Mouse (Mus musculus): ENCODE results near the gene Nfam1. TPM values are rescaled to one million over a fixed set of nuclear protein-coding genes. Genes with fewer than 3 reads are reported as not detected.

The Nfam1 gene
- polyA plus RNA-seq, 1 experiment from 2014 or later, result 2.2 TPM

- Histone ChIP-seq H3K27ac (peak overlapping the region; percentile 31; the same call in 1 of the 2 replicates), H3K4me3 (replicated peaks; ENCODE audit: low read depth, low read length) (no peak overlapping the region), H3K4me1 (replicated peaks; ENCODE audit: insufficient read depth, low read length) (peaks cover 17% of the 10 kb centered on the region), H3K36me3 (ENCODE audit: insufficient read depth, low read length) (no peaks in the 10 kb centered on the region), H3K9me3 (replicated peaks; ENCODE audit: low read length) (no peaks in the 10 kb centered on the region), H3K27me3 (ENCODE audit: insufficient read depth, low read length) (no peaks in the 10 kb centered on the region), H3K9ac (ENCODE audit: low read depth, low read length) (0 out of 2 replicates have a peak overlapping the region, but pooled peaks have one; percentile 35), H3K4me2 (ENCODE audit: low read length) (peak overlapping the region; percentile 48)
- no peak for TF ChIP-seq CTCF (IDR thresholded peaks at IDR 0.05; ENCODE audit: low read depth)
- DNase-seq (ENCODE audit: low spot score) (peak; percentile 78), ATAC-seq (replicated peaks; ENCODE audit: low FRiP score, low read depth) (peak; percentile 54)
- WGBS, result 1% methylated on average over 22 of the region's 22 CpGs
Observed at GRCm38 (mm10) chr15:82968449-82968848, 64.7 kb downstream of the Nfam1 start.

GRCm38 (mm10) chr15:82967947-82968346 is 65.2 kb downstream of the Nfam1 start:
- TF ChIP-seq CTCF (IDR thresholded peaks at IDR 0.05; ENCODE audit: low read depth), result no peak
- no peaks in the 10 kb centered on the region for H3K9me3 ChIP-seq (replicated peaks; ENCODE audit: low read length)
- no peak overlapping the region for H3K4me3 ChIP-seq (replicated peaks; ENCODE audit: low read depth, low read length)
- H3K27ac ChIP-seq, result no peak overlapping the region
- WGBS, result 4% methylated on average over 6 of the region's 6 CpGs
- H3K4me1 ChIP-seq (replicated peaks; ENCODE audit: insufficient read depth, low read length), result peaks cover 20% of the 10 kb centered on the region
- no peaks in the 10 kb centered on the region for H3K27me3 ChIP-seq (ENCODE audit: insufficient read depth, low read length)
- peak overlapping the region; percentile 48 for H3K4me2 ChIP-seq (ENCODE audit: low read length)
- no peaks in the 10 kb centered on the region for H3K36me3 ChIP-seq (ENCODE audit: insufficient read depth, low read length)
- ATAC-seq (replicated peaks; ENCODE audit: low FRiP score, low read depth) (peak; percentile 19; the same call in 1 of the 2 replicates), DNase-seq (ENCODE audit: low spot score) (peak; percentile 73)
- no peak overlapping the region for H3K9ac ChIP-seq (ENCODE audit: low read depth, low read length)

- H3K27me3 ChIP-seq (ENCODE audit: insufficient read depth, low read length), result no peaks in the 10 kb centered on the region
- DNase-seq (ENCODE audit: low spot score) (no peak), ATAC-seq (replicated peaks; ENCODE audit: low FRiP score, low read depth) (no peak)
- H3K4me3 ChIP-seq (replicated peaks; ENCODE audit: low read depth, low read length), result no peak overlapping the region
- H3K9me3 ChIP-seq (replicated peaks; ENCODE audit: low read length), result no peaks in the 10 kb centered on the region
- H3K27ac ChIP-seq, result no peak overlapping the region
- no peak for TF ChIP-seq CTCF (IDR thresholded peaks at IDR 0.05; ENCODE audit: low read depth)
- no peaks in the 10 kb centered on the region for H3K36me3 ChIP-seq (ENCODE audit: insufficient read depth, low read length)
- H3K4me2 ChIP-seq (ENCODE audit: low read length), result 0 out of 2 replicates have a peak overlapping the region, but pooled peaks have one; percentile 82
- peaks cover 37% of the 10 kb centered on the region for H3K4me1 ChIP-seq (replicated peaks; ENCODE audit: insufficient read depth, low read length)
- H3K9ac ChIP-seq (ENCODE audit: low read depth, low read length), result no peak overlapping the region; the same call in 1 of the 2 replicates
- WGBS, result 77% methylated on average over 14 of the region's 14 CpGs
Observed at GRCm38 (mm10) chr15:82964266-82964825, 68.8 kb downstream of the Nfam1 start.

- Histone ChIP-seq H3K9ac (ENCODE audit: low read depth, low read length) (peak overlapping the region; percentile 71), H3K36me3 (ENCODE audit: insufficient read depth, low read length) (no peaks in the 10 kb centered on the region), H3K27ac (no peak overlapping the region), H3K4me1 (replicated peaks; ENCODE audit: insufficient read depth, low read length) (peaks cover 39% of the 10 kb centered on the region), H3K9me3 (replicated peaks; ENCODE audit: low read length) (no peaks in the 10 kb centered on the region), H3K27me3 (ENCODE audit: insufficient read depth, low read length) (no peaks in the 10 kb centered on the region), H3K4me2 (ENCODE audit: low read length) (peak overlapping the region; percentile 82), H3K4me3 (replicated peaks; ENCODE audit: low read depth, low read length) (peak overlapping the region; percentile 34)
- WGBS, result under 1% methylated on average over 10 of the region's 82 CpGs
- no peak for TF ChIP-seq CTCF (IDR thresholded peaks at IDR 0.05; ENCODE audit: low read depth)
- ATAC-seq (replicated peaks; ENCODE audit: low FRiP score, low read depth), result no peak
- DNase-seq (ENCODE audit: low spot score), result no peak
Observed at GRCm38 (mm10) chr15:82963556-82964156, 69.5 kb downstream of the Nfam1 start.

GRCm38 (mm10) chr15:82963090-82963489 is 70.0 kb downstream of the Nfam1 start:
- DNase-seq (ENCODE audit: low spot score) (no peak), ATAC-seq (replicated peaks; ENCODE audit: low FRiP score, low read depth) (no peak)
- Histone ChIP-seq H3K36me3 (ENCODE audit: insufficient read depth, low read length) (no peaks in the 10 kb centered on the region), H3K27me3 (ENCODE audit: insufficient read depth, low read length) (no peaks in the 10 kb centered on the region), H3K4me3 (replicated peaks; ENCODE audit: low read depth, low read length) (peak overlapping the region; percentile 39), H3K4me1 (replicated peaks; ENCODE audit: insufficient read depth, low read length) (peaks cover 38% of the 10 kb centered on the region), H3K9me3 (replicated peaks; ENCODE audit: low read length) (no peaks in the 10 kb centered on the region), H3K4me2 (ENCODE audit: low read length) (peak overlapping the region; percentile 82), H3K9ac (ENCODE audit: low read depth, low read length) (peak overlapping the region; percentile 71), H3K27ac (no peak overlapping the region)
- TF ChIP-seq CTCF (IDR thresholded peaks at IDR 0.05; ENCODE audit: low read depth), result no peak
- WGBS, result 3% methylated on average over 35 of the region's 39 CpGs

- Histone ChIP-seq H3K9ac (ENCODE audit: low read depth, low read length) (no peak overlapping the region), H3K27me3 (ENCODE audit: insufficient read depth, low read length) (no peaks in the 10 kb centered on the region), H3K4me2 (ENCODE audit: low read length) (peak overlapping the region; percentile 82), H3K4me1 (replicated peaks; ENCODE audit: insufficient read depth, low read length) (peaks cover 36% of the 10 kb centered on the region), H3K36me3 (ENCODE audit: insufficient read depth, low read length) (no peaks in the 10 kb centered on the region), H3K4me3 (replicated peaks; ENCODE audit: low read depth, low read length) (no peak overlapping the region), H3K9me3 (replicated peaks; ENCODE audit: low read length) (no peaks in the 10 kb centered on the region), H3K27ac (no peak overlapping the region)
- 51% methylated on average over 4 of the region's 4 CpGs for WGBS
- no peak for TF ChIP-seq CTCF (IDR thresholded peaks at IDR 0.05; ENCODE audit: low read depth)
- no peak for DNase-seq (ENCODE audit: low spot score)
- no peak for ATAC-seq (replicated peaks; ENCODE audit: low FRiP score, low read depth)
Observed at GRCm38 (mm10) chr15:82962536-82962935, 70.6 kb downstream of the Nfam1 start.
